ENCODE assay signal across 9 mouse cellular contexts in genomic region chr6:115694441-115694842, GRCm38 (mm10). TPM values are rescaled to one million over a fixed set of nuclear protein-coding genes. Genes with fewer than 3 reads are reported as not detected.
DNase-seq lines count a peak whose midpoint lies in the region; ATAC-seq and TF ChIP-seq lines count a peak whose summit lies in the region.
"Had no signal": no experiment of that assay in that cellular context is flagged by ENCODE, and none has a peak within 500 bp of the region (broad histone marks: within the 10 kb centered on the region; RNA-seq: fewer than 3 reads in every experiment).

No protein-coding gene starts in this region.

- H3K4me1 ChIP-seq in embryonic facial prominence, embryonic 14.5 days (ENCODE audit: control insufficient read depth, insufficient read depth, low read length) = peaks cover 8% of the 10 kb centered on the region; the same call in 1 of the 2 replicates
- no peaks in the 10 kb centered on the region for H3K4me1 ChIP-seq in hindbrain, embryonic 16.5 days (ENCODE audit: control insufficient read depth, insufficient read depth, low read depth, low read length)

- peak in 1 of 2 experiments; percentile 25 for DNase-seq in left cerebral cortex, adult 2 months (ENCODE audit: extremely low spot score in 1 of 2, low spot score in 2 of 2)
- no peak for DNase-seq in left cerebral cortex, postnatal 4 days
- DNase-seq in embryonic facial prominence, embryonic 14.5 days (ENCODE audit: low spot score) = peak; percentile 70
- peak; percentile 25 for DNase-seq in heart, postnatal 25 days (ENCODE audit: low spot score)
- DNase-seq in right cerebral cortex, postnatal 25 days = peak; percentile 25
- DNase-seq in spleen, postnatal 4 days (ENCODE audit: low spot score in 2 of 2) = no peak
- no peak for DNase-seq in embryo, embryonic 10.5 days (ENCODE audit: low spot score)

- WGBS in embryonic facial prominence, embryonic 14.5 days = 39% methylated on average over 9 of the region's 9 CpGs
- 56% methylated on average over 9 of the region's 9 CpGs for WGBS in hindbrain, embryonic 16.5 days

- no peaks in the 10 kb centered on the region for H3K9me3 ChIP-seq in embryonic facial prominence, embryonic 14.5 days (ENCODE audit: control insufficient read depth, low read length)
- H3K9me3 ChIP-seq in hindbrain, embryonic 16.5 days (ENCODE audit: control insufficient read depth, low read length) = no peaks in the 10 kb centered on the region
- H3K9me3 ChIP-seq: neural tube, embryonic 12.5 days had no signal

- H3K27me3 ChIP-seq in embryonic facial prominence, embryonic 14.5 days (replicated peaks; ENCODE audit: control insufficient read depth, insufficient read depth, low read length) = no peaks in the 10 kb centered on the region
- no peaks in the 10 kb centered on the region for H3K27me3 ChIP-seq in hindbrain, embryonic 16.5 days (replicated peaks; ENCODE audit: control insufficient read depth, insufficient read depth, low read length)
- H3K27me3 ChIP-seq: neural tube, embryonic 12.5 days had no signal

- H3K27ac ChIP-seq in left cerebral cortex, adult 2 months = peak overlapping the region; percentile 70
- no peak overlapping the region for H3K27ac ChIP-seq in embryonic facial prominence, embryonic 14.5 days (replicated peaks; ENCODE audit: low read depth, low read length)
- no peak overlapping the region for H3K27ac ChIP-seq in hindbrain, embryonic 16.5 days (ENCODE audit: low read depth, low read length)
- H3K27ac ChIP-seq: neural tube, embryonic 12.5 days had no signal

- no peak; the same call in 1 of the 2 replicates for TF ChIP-seq CTCF in left cerebral cortex, adult 2 months (IDR thresholded peaks at IDR 0.05)

- H3K4me2 ChIP-seq in embryonic facial prominence, embryonic 14.5 days (ENCODE audit: low read depth, low read length) = no peak overlapping the region
- no peak overlapping the region for H3K4me2 ChIP-seq in hindbrain, embryonic 16.5 days (ENCODE audit: low read length)
- H3K4me2 ChIP-seq: neural tube, embryonic 12.5 days had no signal

- ATAC-seq in embryonic facial prominence, embryonic 14.5 days (ENCODE audit: low read depth) = peak; percentile 62; the same call in 1 of the 2 replicates
- no peak for ATAC-seq in hindbrain, embryonic 16.5 days

- H3K36me3 ChIP-seq in embryonic facial prominence, embryonic 14.5 days (ENCODE audit: control insufficient read depth, insufficient read depth, low read length) = no peaks in the 10 kb centered on the region
- H3K36me3 ChIP-seq in hindbrain, embryonic 16.5 days (ENCODE audit: control insufficient read depth, insufficient read depth, low read length) = no peaks in the 10 kb centered on the region
- H3K36me3 ChIP-seq: neural tube, embryonic 12.5 days had no signal

- H3K9ac ChIP-seq in embryonic facial prominence, embryonic 14.5 days (ENCODE audit: low read depth, low read length) = no peak overlapping the region
- no peak overlapping the region for H3K9ac ChIP-seq in hindbrain, embryonic 16.5 days (ENCODE audit: low read depth, low read length)
- H3K9ac ChIP-seq: neural tube, embryonic 12.5 days had no signal

- no peak overlapping the region for H3K4me3 ChIP-seq in left cerebral cortex, adult 2 months
- no peak overlapping the region for H3K4me3 ChIP-seq in embryonic facial prominence, embryonic 14.5 days (ENCODE audit: low read depth, low read length)
- no peak overlapping the region for H3K4me3 ChIP-seq in hindbrain, embryonic 16.5 days (ENCODE audit: low read length)
- H3K4me3 ChIP-seq: neural tube, embryonic 12.5 days had no signal

- intact Hi-C loops in left cerebral cortex, adult 2 months (cut with DNase I) = no loop called here
- intact Hi-C loops in left cerebral cortex, postnatal 4 days (cut with DNase I) = no loop called here
- intact Hi-C loops in heart, postnatal 25 days (cut with DNase I) = no loop called here

RNA-seq across cellular contexts. Expression of gene Raf1, which starts 18.0 kb away (rescaled TPM):
- 10 to 100 TPM; 85.4 to 89.8 TPM for total RNA-seq in left cerebral cortex, adult 2 months (2021)
- 100 to 1,000 TPM; 180 to 191 TPM for total RNA-seq in left cerebral cortex, postnatal 4 days (2021)
- 98.6 and 112 TPM in 2 replicates for polyA plus RNA-seq in embryonic facial prominence, embryonic 14.5 days (2014; fragmentation: Nextera tagmentation; extraction: Ambion mirVana)
- 100 to 1,000 TPM in 1 of 2 experiments, 10 to 100 TPM in 1; 98.8 to 100 TPM for total RNA-seq in heart, postnatal 25 days (2021)
- polyA plus RNA-seq in hindbrain, embryonic 16.5 days (2015; fragmentation: Nextera tagmentation; extraction: Ambion mirVana) = 110 and 124 TPM in 2 replicates

Comparison
In these comparisons a context has a peak if more than half of its experiments do, and no peak if none do; other contexts are left out.
1. DNase-seq: peak in embryonic facial prominence, embryonic 14.5 days (single experiment), heart, postnatal 25 days (single experiment) and right cerebral cortex, postnatal 25 days (single experiment); none in left cerebral cortex, postnatal 4 days (single experiment), spleen, postnatal 4 days (0 of 2) and embryo, embryonic 10.5 days (single experiment).